Mouse (Mus musculus): ENCODE measurements around the gene Med24. TPM values are rescaled to one million over a fixed set of nuclear protein-coding genes. Genes with fewer than 3 reads are reported as not detected.
A peak's percentile ranks its signal among the peaks of the same experiment; 100 is the strongest.
"Not testable (repeated sequence)": the region's sequence is repeated elsewhere in the genome, so short reads cannot be mapped to it uniquely, and the experiment has no call there.

Med24 gene
- total RNA-seq, 1 experiment from 2014 or later: 61.5 TPM

DNA sequence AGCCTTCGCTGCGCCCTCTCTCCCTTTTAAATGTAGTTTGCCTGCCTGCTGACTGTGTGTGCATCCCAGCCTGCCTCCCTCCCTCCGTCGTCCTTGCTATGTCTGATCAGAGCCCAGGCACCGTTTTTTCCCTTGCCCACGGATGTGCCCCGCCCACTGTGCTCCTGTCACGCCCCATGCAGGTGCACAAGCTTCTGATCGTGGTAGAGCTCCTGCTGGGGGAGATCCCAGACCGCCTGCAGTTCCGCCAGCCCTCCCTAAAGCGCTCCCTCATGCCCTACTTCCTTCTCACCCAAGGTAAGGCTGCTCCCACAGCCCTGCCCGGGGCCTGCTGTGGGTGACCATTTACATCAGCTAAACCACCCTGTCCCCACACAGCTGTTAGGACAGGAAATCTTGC is 36.0 kb downstream of the Med24 start:
- DNase-seq: no peak

DNA sequence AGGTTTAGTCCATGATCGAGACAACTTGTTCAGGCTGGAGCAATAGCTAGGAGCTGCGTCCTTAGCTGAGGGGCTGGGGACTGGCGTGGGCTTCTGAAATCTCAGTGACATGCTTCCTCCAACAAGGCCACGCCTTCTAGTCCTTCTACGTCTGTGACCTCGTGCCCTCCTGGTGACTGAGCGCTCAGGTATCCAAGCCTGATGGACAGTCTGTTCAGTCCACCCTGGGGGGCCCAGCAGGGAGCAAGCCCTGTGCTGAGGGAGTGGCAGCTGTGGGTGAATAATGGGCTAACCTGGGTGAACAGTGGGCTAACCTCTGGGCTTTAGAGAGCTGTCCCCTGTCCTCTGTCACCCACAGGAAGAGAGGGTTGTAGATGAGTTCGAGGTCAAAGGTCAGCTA is 41.2 kb downstream of the Med24 start:
- DNase-seq: no peak

DNA sequence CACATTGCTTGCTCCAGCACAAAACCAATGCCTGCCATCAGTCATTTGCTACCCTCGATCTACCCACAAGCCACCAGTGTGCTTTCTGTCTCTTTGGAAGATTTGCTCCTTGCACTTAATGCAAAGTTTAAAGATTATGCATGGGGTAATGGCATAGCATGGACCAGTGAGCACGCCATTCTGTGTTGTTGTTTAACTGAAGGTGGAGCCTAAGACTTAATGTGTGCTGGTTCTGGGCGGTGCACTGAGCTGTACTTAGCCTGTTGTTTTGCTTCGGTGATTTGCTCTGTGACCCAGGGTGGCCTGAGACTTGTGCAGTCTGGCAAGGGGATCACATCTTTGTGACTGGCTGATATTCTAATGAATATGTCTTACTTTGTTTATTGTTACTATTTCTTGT is 42.3 kb downstream of the Med24 start:
- DNase-seq: no peak

DNA sequence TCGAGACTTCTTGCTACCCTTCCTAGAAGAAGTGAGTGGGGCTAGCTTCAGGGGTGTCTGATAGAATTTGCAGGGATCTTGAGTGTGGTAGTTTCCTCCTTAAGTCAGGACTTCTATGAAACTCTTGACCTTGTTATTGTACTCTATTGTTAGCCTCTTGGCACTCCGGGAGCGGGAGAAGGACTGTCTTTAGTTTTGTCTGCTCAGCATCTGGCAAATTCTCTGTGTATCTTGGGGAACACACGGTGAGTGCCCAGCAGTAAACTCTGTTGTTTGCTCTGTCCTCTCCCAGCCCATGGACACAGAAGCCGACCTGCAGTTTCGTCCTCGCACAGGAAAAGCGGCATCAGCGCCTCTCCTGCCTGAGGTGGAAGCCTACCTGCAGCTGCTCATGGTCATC is 43.6 kb downstream of the Med24 start:
- no peak for DNase-seq

DNA sequence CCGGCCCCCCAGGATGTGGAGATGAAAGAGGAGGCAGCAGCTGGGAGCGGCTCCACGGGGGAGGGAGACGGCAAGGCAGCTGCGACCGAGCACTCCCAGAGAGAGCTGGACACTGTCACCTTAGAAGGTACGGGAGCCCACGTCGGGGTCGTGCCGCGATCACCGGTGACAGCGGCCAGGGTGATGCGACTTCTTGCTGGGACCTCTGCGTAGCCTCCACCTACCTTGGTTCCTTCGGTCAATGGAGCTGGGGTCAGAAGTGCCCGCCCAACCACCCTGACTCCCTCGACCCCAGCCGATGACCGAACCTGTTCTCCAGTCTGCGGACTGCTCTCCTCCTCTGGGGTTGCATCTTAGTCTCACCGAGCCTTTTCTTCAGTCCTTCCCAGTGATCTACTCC is 46.4 kb downstream of the Med24 start:
- DNase-seq: no peak

DNA sequence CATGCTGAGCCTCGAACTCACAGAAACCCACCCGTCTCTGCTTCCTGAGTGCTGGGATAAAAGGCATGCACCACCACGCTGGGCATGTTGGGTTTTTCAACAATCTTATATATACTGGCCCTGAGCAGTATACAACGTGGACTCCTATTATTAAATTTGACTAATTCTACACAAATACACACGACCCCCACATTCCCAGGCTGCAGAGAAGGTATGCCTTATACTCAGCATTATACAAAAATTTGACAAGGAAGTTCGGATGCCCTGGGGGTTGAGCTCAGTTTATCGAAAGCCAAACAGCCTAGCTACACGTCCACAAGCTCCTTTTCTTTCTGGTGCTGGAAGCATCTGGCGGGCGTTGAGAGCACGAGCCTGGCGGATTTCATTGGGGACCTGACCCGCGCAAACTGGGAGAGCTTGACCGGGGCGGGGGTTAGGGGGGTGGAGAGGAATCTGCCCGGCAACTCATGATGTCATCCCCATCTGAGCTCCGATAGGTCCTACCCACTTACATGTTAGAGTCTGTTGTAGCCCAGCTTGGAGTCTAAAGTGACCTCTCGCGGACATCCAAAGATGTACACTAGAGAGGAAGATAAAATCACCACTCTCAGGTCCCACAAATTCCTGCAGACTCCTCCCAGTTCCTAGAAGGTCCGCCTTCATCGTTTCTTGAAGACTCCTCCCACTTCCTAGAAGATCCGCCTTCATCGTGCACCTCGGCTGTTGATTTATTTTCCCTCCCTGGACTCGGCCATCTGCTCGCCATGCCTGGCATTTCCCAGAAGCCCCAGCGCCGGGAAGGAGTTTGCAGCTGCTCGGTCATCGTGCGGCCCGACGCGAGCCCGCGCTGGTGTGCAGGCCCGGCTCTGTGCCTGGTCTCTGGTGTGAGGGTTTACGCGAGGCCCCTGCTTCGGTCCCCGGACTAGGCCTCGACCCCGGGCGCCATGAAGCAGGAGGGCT is 47.2 kb downstream of the Med24 start, which contains the start of gene Psmd3:
Gene Psmd3 (plus strand): TSS at position 769 of the 960 bp plus-strand sequence.
- peak; percentile 95 for DNase-seq

DNA sequence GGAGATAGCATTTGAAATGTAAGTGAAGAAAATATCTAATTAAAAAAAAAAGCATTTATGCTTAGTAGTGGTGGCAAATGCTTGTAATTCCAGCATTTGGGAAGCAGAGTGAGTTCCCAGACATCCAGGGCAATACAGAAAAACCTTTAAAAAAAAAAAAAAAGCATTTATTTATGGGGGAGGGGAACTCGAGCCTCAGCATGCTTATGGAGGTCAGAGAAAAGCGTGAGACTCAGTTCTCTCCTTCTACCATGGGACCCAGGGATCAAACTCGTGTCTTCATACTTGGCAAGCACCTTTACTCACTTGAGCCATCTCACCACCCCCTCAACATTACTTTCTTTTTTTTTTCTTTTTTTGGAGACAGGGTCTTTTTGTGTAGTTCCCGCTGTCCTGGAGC is 48.0 kb downstream of the Med24 start:
- no peak for DNase-seq

DNA sequence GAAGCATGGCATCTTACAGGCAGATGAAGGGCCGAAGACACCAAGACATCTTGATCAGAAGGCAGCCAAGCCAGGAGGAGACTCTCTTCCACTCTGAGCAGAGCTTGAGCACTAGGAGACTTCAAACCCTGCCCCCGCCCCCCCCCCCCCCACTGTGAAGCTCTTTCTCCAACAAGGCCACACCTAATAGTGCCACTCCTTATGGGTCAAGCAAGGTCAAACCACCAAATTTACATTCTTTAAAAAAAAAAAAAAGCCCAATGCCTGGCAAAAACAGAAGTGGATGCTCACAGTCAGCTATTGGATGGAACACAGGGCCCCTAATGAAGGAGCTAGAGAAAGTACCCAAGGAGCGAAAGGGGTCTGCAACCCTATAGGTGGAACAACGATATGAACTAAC is 48.6 kb downstream of the Med24 start:
- DNase-seq: not testable (repeated sequence)

DNA sequence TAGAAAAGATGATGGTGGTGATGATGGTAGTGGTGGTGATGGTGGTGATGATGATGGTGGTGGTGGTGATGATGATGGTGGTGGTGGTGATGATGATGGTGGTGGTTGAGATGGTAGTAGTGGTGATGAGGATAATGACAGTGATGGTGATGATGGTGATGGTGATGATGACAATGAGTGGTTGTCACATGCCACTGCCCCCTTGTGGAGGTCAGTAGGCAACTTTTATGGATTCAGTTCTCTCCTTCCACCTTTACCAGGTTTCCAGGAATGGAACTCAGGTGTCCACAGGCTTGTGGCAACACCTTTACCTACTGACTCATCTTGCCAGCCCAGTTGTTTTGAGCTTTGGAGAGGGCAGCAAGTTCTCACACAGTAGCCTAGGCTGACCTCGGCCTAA is 49.2 kb downstream of the Med24 start:
- DNase-seq: no peak

DNA sequence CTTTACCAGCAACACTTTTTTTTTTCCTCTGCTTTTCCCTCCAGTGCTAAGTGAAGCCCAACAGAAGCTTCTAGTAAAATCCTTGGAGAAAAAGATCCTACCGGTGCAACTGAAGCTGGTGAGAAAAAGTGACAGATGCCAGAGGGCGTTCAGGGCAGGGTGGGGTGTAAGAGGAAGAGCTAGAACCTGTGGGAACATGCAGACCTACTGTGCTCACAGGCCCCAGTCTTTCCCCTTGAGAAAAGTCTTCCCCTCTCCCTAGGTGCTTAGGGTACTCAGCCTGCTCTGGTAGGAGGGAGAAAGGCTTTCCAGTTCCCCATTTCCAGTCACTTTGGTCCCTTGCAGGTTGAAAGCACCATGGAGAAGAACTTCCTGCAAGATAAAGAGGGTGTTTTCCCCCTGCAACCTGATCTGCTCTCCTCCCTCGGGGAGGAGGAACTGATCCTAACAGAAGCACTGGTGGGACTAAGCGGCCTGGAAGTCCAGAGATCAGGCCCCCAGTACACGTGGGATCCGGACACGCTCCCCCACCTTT is 53.3 kb downstream of the Med24 start:
- no peak for DNase-seq

DNA sequence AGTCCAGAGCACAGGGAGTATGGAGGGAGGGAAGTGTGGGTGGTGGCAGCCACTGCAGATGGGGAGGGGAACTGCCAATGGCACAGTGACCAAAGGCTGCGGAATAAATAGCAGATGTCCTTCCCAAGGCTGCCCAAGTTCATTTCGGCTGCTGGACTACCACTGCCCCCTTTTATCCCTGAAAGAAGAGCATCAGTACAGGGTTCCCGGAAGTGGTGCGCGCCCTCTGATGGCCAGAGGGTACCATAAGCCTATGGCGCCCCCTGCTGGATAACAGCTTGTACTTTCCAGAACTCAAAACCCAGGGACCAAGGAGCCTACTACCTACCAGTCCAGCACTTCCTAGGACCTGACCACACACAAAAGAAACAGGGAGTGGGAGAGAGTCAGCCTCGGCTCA is 56.1 kb downstream of the Med24 start:
- DNase-seq: peak; percentile 57

DNA sequence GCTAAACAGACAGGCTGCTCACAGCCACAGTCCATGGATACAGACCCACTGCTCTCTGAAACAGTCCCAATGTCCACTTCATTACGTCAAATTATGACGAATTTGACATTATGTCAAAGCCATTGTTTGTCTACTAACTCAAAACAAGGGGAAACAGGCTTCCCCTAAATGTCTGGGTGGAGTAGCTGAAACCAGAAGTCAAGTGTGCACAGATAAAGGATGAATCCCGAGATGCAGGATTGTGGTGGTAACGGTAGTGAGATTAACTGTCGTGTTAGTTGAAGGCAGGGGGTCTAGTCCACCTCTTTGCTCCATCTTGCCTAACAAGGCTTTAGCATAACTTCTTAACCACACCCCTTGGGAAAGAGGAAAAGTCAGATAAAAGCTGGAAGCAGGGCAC is 56.8 kb downstream of the Med24 start:
- DNase-seq: no peak

DNA sequence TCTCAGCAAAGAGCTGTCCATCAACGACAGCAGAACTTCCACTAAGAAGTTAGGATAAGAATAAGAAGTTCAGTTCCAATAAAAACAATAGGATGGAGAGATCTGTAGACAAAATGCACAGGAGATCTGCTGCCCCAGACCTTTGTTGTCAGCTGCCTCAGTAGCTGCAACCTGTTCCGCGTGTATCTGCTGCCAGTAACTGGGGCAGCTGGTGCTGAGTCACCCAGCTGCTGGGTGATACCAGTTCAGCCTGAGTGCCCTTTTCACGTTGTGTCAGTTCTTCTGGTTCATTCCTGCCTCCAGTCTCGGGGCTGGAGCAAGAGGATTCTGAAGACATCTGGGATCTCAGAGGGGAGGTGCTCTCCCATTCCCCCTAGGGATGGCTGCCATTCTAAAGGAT is 57.4 kb downstream of the Med24 start:
- peak; percentile 11 for DNase-seq

DNA sequence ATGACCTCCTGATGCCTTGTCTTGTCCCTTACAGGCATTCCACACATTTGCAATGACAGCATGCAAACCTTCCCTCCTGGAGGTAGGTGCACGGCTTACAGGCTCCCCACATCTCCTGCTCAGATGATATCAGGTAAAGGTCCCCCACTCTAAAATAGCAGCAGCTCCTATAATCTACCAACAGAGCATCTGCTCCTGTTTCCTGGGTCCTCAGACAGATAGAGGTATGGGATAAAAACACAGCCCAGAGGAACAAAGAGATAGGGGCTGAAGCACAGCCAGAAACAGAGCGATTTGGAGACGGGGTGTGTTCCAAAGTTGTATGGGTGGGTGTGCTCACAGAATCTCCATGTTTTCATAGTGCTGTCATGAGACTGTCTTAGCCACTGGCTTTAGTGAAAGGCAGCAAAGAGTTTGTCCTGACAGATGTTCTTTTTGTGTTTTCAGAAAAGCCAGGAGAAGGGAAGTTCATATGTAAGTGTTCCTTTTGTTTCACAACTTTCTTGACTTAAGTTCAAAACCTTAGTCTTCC is 57.9 kb downstream of the Med24 start:
- DNase-seq: no peak

DNA sequence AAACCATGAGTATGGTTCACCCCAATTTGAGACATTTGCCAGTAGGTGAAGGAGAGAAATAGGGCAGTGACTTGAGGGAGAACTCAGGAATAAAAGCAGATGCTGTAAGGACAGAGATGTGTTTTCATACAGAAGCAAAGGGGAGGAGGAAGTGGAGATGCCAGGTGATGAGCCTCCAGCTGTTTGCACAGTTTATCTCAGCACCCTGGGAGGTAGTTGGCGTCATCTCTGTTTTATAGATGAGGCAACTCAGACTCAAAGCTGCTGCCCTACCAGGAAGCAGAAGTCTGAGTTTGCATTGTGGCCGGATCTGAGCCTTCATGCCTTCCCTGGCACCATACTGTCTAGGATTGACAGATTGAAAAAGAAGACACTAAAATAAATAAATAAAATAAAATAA is 60.3 kb downstream of the Med24 start:
- no peak for DNase-seq

DNA sequence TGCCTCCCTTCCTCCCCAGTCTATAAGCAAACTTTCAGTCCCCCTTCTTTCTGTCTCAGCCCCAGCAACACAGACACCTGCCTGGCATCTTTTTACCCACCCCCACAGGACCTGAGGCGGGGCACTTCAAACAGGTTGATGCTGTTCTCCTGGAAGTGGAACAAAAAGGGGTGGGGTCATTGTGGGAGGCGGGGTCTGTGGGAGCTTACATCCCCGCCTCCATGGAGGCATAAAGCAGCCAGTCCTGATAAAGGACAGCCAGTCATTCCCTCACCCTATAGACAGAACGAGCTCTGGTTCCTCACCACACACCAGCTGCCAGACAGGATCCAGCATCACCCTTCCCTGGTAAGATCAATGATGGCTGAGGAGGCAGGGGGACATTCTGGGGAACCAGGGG is 65.1 kb downstream of the Med24 start, which contains the start of gene Gsdma:
Gene Gsdma (plus strand): TSS at position 261 of the 400 bp plus-strand sequence.
- no peak for DNase-seq

DNA sequence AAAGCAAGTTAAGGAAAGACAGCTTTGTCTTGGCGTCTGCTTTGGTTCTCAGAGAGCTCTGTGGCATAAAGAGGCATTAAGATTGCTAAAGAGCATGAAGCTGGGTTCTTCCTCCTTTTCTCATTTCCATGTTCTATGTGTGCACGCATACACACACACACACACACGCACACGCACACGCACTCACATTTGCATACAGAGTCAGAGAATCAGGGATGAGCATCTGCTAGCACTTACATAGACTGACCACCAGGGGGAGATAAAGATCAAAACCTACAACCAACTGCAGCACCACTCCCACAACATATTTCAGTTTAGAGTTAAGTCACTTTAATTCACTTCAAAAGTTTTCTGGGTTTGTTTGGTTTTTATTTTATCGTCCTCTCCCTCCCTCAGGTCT is 68.7 kb downstream of the Med24 start:
- no peak for DNase-seq

DNA sequence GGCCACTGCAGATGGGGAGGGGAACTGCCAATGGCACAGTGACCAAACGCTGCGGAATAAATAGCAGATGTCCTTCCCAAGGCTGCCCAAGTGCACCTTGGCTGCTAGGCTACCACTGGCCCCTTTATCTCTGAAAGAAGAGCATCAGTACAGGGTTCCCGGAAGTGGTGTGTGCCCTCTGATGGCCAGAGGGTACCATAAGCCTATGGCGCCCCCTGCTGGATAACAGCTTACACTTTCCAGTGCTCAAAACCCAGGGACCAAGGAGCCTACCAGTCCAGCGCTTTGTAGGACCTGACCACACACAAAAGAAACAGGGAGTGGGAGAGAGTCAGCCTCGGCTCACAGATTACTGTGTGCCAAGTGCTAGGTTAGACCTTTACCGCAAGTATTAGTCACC is 74.2 kb downstream of the Med24 start:
- peak; percentile 59 for DNase-seq

Other genes with a start within 250 kb of the Med24 start
- gene Ikzf3, start 183.4 kb downstream of the Med24 start, total RNA-seq (2021): 0.30 TPM in 1 of 2 replicates, not detected in the other
- gene Zpbp2, start 178.3 kb downstream of the Med24 start, total RNA-seq (2021): 0.70 TPM in 1 of 2 replicates, not detected in the other
- 96.8 and 98.6 TPM in 2 replicates for gene Ormdl3, start 142.1 kb downstream of the Med24 start, total RNA-seq (2021)
- gene Lrrc3c, start 131.1 kb downstream of the Med24 start, total RNA-seq (2021): not detected in 2 replicates
- 7.6 and 13.5 TPM in 2 replicates for gene Gm12355, start 103.8 kb downstream of the Med24 start, total RNA-seq (2021)
- gene Gsdma3, start 103.1 kb downstream of the Med24 start, total RNA-seq (2021): 25.1 and 29.1 TPM in 2 replicates
- gene Gsdma2, start 82.7 kb downstream of the Med24 start, total RNA-seq (2021): 0.88 and 1.8 TPM in 2 replicates
- not detected in 2 replicates for gene Gsdma, start 65.1 kb downstream of the Med24 start, total RNA-seq (2021)
- gene Psmd3, start 46.9 kb downstream of the Med24 start, total RNA-seq (2021): 134 and 138 TPM in 2 replicates
- not detected in 2 replicates for gene Csf3, start 28.2 kb downstream of the Med24 start, total RNA-seq (2021)
- 82.5 and 89.4 TPM in 2 replicates for gene Thra, start 11.2 kb upstream of the Med24 start, total RNA-seq (2021)
- gene Nr1d1, start 45.9 kb upstream of the Med24 start, total RNA-seq (2021): 234 and 238 TPM in 2 replicates
- 109 and 113 TPM in 2 replicates for gene Msl1, start 66.1 kb upstream of the Med24 start, total RNA-seq (2021)
- gene Casc3, start 75.5 kb upstream of the Med24 start, total RNA-seq (2021): 37.2 and 41.5 TPM in 2 replicates
- 0.52 and 0.70 TPM in 2 replicates for gene Rapgefl1, start 107.3 kb upstream of the Med24 start, total RNA-seq (2021)
- 18.0 and 26.4 TPM in 2 replicates for gene Wipf2, start 134.2 kb upstream of the Med24 start, total RNA-seq (2021)
- gene Cdc6, start 178.4 kb upstream of the Med24 start, total RNA-seq (2021): 1.7 and 4.3 TPM in 2 replicates
- gene Rara, start 198.4 kb upstream of the Med24 start, total RNA-seq (2021): 21.8 and 27.7 TPM in 2 replicates

All from adrenal gland, postnatal 25 days (tissue).